Mouse (Mus musculus) left cerebral cortex, adult 18-20 months (tissue): ENCODE results near the gene Bri3. TPM values are rescaled to one million over a fixed set of nuclear protein-coding genes. Genes with fewer than 3 reads are reported as not detected.

Source experiments
- DNase-seq, 2 experiments: peaks; one replicate each; pipeline ENCODE4 v3.0.0; 2021 to 2022; ENCODE audit warnings: low spot score in 2 of 2, mixed read lengths in 1 of 2
- long read RNA-seq, 2 experiments: library from polyadenylated mRNA; stranded (forward); transcript quantifications; one replicate each; pipeline ENCODE4 v2.0.0; 2021
- total RNA-seq, 2 experiments: library from RNA; stranded (reverse); gene quantifications; 2 replicates each; pipeline ENCODE4 v1.2.3; 2021

The Bri3 gene
- total RNA-seq: 10 to 100 TPM; 67.8 to 73.6 TPM
- long read RNA-seq, experiment 1, transcript Bri3-201 (3 exons, 955 nt): major isoform, 19 of 22 reads
- long read RNA-seq, experiment 1, partial matches to known transcripts: 1 of 22 reads
- long read RNA-seq, experiment 1, other reads (novel, unspliced or antisense): 2 of 22 reads
- long read RNA-seq, experiment 2, transcript Bri3-201 (3 exons, 955 nt): major isoform, 10 of 14 reads
- long read RNA-seq, experiment 2, partial matches to known transcripts: 0 of 14 reads
- long read RNA-seq, experiment 2, other reads (novel, unspliced or antisense): 4 of 14 reads

DNA sequence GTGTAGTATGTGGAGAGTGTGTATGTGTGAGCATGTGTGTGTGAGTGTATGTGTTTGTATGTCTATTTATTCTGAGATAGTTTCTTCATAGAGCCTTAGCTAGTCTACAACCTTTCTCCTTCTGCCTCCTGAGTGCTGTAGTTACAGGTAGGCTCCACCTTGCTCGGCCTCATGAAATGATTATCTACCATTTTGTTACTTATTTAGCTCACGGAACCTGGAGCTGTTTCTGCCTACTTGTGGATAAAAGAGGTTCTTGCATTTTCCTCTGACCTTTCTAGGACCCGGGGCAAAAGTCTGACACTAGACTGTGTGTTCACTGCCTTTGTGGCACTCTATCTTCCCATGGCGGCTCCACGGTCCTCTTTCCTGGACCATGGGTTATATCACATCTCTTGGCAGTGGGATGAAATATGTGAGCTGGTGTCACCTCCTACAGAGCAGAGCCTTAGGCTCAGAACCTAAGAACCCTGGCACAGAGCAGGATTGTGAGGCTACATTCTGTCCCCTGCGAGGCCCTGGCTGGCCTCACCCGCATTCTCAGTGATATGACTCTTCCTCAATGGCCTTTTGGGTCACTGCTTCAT is at the start of gene Bri3:
TSS of gene Bri3 (plus strand) at position 537 of the 587 bp plus-strand sequence.
- no peak for DNase-seq

DNA sequence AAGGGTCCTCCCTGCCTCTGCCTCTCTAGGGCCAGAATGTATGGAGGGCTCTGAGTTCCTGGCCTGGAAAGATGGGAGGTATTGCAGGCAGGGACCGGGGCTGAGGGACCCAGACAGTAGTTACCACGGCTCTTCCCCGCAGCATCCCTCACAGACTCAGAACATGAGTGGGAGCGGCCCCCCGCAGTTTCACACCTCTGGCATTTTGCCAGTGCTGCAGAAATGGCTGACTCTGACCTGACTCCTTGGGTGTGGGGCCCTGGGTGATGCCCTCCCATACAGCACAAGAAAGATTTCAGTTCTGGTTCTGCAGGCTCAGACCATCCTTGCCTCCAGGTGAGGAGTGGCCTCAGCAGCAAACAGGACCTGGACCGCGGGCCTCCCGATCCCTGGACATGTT is 48.7 kb upstream of the Bri3 start:
- DNase-seq: no peak

DNA sequence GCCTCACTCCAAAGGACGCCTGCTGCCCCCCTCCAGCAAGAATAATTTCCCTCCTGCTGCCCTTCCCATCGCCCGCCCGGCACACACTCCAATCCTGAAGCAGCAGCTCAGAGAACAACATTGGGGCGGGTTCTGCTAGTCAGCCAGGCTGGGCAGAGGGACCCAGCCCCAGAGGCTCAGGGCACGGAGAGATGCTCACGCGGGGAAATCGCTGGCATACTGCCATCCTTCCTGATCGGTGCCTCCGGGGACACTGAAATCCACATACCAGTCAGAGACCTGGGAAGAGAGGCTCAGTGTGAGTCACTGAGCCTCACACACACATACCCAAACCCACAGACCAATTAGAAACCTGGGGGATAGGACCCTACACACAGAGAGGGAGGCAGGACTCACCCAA is 43.6 kb upstream of the Bri3 start:
- no peak for DNase-seq

DNA sequence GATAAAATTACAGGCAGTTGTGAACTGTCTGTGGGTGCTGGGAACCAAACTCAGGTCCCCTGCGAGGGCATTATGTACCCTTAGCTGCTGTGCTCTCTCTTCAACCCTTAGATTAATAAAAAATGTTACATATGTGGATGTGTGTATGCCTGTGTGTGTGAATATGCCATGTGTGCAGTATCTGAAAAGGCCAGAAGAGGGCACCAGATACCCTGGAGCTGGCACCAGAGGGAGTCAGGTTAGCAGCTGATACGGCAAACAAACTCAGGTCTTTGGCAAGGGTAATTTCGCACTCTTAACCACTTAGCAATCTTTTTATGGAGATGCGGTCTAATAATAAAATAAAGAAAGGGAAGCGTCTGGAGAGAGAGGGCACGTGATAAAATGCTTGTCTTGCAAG is 41.8 kb upstream of the Bri3 start:
- DNase-seq: no peak

DNA sequence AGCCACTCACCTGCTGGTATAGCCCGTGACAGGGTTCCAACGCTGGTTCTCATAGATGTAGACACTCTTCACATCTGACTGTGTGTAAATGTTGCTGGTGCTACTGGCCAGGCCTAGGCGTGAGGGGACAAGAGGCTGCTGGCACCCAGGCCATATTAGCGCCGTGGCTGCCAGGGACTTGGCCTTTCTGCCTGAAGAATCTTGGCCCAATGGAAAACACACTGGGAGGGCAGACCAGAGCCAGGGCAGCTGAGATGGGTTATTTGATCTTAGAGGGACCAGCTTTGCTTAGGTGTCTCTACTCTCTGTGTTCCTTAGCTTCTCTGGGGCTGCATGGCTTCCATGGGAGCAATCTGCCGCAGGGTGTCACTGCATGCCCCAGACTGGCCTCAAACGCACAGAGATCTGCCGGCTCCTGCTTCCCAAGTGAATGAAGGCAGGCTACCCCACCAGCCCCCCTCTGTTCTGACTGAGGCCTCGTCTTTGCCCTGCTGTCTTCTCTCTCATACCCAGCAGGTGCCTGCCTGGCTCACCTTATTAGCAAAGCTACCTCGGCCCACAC is 40.8 kb upstream of the Bri3 start:
- no peak for DNase-seq

DNA sequence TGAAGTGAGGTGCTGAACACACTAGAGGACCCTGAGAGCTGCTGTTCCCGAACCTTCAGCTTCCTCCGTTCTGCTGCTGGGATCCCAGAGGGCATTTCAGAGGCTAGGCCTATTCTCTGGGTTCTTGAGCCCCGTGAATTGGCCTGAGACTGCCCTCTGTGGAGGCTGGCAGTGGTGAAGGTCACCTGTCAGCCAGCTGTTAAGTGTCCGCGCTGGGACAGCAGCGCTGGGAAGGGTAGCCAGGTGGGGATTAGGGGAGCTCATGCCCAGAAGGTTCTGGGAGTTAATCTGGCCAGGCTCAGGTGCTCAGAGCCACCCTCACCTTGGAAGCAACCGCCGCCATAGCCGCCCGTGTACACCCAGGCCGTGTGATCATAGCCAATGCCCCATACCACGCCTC is 39.9 kb upstream of the Bri3 start:
- DNase-seq: no peak

DNA sequence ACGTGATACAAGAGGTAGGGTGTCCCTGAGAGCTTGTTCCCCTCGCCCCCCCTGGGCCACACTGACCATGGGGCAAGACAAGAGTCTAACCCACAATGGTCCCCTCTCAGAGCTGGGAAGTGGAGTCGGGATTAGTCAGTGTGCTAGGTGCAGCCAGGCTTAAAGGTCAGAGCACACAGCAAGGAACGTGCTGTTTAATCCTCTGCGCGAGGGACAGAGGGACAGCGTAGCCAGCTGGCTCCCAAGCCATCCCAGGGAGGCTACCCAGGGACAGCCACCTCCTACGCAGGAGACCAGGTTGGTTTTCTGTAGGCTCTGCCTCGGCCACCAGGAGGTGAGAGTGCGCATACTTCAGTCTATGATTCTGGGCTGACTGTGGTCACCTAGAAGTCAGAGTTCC is 39.3 kb upstream of the Bri3 start:
- DNase-seq: no peak

DNA sequence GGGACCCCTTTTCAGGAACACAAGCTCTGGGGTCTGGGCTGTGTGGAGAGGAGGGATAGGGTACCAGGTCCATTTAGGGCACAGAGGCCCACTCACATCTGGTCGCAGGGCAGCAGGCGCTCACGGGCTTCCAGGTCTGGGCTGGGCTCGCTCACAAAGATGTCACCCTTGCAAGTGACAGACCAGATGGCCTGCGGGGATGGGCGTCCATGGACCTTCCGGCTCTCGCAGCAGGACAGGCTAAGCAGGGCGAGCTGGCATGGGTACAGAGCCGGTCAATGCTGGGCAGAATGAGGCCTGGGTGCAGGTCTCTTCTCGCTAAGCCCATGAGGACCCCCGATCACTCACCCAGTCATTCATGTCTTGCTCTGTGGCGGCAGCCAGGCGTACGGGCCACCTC is 38.2 kb upstream of the Bri3 start:
- DNase-seq: no peak

DNA sequence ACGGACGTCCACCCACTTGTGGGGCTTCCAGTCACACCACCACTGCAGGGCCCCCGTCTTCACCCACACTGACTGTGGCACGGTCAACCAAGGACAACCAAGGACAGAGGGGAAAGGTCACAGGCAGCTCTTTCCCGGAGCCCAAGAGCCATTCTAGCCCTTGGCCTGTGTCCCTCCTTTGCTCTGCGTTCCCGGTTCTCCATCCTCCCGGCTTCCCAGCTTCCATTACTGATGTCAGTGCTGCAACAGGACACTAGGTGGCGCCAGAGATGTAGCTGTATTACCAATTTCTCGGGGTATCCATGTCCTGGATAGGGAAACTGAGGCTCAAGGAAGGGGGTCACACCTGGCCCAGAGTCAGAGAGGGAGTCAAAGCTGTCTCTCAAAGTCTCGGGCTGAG is 36.8 kb upstream of the Bri3 start:
- peak; percentile 59 to 68 for DNase-seq

DNA sequence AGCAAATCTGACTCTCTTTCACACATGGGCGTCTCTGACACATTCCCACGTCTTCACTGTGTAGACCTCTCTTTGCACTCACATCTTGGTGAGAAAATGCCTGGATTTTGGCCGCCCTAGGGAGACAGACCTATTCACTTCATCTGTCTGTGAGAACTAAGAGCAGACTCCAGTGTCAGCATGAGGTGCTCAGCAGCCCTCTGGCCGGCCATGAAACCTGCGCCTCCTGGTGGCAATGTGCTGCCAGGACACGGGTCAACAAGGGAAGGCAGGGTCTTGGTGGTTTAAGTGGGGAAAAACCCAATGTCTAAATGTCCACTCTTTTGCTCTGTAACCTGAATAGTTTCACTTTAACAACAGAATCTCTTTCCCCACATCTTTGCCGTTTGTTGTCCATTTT is 29.8 kb upstream of the Bri3 start:
- DNase-seq: peak in 1 of 2 experiments; percentile 61

DNA sequence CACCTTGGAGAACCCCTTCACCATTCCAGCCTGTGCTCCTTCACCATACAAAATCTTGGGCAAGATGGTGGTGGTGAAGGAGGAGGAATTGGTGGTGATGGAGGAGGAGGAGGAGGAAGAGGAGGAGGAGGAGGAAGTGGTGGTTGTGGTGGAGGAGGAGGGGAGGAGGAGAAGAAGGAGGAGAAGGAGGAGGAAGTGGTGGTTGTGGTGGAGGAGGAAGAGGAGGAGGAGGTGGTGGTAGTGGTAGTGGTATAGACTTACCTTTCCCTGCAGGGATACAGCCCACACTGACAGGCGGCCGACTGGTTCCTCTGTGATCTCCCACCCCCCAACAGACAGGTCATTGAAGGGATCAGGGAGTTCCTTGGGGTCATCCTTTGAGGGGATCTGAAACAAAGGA is 28.2 kb upstream of the Bri3 start:
- no peak for DNase-seq

DNA sequence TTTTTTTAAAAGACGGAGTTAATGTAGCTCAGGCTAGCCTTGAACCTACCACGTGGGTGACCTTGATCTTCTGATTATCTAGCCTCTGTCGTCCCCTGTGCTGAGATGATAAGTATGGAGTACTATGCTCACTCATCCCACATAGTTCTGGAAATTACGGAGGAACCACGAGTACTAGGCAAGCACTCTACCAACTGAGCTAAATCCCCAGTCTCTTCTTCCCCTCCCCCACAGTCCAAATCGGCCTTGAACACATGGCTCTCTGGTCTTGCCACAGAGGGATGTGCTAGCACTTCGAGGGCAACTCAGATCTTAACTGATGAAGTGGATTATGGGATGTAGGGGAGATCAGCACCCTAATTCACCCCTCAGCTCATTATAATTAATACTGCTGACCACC is 26.2 kb upstream of the Bri3 start:
- no peak for DNase-seq

DNA sequence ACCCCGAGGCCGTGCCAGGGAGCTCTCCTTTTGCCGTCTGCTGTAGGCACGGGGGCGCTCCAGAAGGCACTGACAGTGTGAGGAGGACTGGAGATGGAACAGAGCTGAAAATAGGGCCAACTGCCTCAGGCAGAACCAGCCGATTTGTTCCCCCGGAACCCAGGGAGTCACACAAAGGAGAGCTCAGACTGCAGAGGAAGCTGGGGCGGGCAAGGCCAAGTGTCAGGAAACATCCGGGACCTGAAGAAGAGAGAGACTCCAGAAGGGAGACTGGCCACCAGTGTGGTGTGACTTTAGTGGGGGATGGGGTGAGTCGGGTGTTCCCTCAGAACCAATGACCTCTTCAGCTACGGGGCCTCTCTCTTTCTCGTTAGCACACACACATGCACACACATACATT is 24.9 kb upstream of the Bri3 start:
- no peak for DNase-seq

DNA sequence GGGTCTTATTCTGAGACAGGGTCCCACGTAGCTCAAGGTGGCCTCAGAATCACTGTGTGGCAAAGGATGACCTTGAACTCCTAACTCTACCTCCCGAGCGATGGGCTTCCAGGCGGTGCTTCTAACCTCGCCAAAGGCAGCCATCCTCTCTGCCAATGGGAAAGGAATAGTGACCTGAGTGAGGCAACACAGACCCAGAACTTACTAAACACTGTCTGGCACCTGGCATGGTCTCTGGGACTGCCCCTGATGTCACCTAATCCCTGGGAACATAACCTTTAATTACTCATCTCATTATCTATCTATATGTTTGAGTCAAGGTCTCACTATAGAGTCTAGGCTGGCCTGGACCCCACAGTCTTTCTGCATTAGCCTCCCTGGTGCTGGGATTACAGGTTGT is 24.3 kb upstream of the Bri3 start:
- no peak for DNase-seq

DNA sequence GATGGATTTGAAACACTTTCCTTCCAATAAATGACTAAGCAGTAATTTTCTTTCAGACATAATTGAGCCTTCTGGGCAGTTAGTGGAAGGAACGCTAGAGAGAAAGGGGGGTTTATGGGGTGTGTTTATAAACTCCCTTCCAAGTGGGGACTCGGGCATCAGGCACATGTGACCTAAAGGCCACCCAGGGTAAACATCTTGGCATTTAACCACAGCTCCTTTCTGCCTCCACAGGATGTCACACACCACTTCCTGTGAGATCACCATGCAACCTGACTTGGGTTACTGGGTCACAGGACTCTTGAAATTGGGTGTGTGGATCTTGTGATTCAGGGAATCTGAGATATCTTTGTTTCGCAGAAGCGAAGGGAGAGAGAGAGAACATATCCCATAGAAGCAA is 22.9 kb upstream of the Bri3 start:
- no peak for DNase-seq

DNA sequence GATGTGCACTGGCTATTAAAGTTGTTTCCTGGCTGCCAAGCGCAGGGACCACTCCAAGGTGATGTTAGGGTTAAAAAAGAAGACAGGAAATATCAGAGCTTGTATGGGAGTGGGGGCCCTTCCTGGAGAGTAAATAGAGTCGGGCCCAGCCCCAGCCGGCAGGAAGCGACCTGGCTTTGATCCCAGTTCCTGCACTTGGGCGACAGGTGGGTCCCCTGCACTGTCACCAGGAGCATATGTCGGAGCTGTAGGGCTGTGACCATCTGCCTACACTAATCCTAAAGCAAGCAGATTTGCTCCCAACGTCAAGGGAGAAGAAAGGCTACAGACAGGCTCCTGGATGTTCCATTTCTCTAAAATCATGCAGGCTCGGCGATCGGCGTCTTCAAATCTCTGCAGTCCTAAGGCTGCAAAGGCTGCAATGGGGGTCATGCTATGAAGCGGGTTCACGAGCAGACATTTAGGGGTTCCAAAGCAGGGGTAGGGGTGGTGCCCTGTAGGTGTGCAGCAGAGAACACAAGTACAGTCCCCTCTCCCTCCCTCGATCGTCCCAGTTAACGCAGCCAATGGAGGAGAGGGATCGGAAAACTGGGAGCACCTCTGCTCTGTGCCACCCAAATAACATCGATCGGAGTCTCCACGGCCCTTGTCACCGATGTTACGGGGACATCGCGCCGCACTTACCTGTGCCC is 21.3 kb upstream of the Bri3 start:
- DNase-seq: peak in 1 of 2 experiments; percentile 24

DNA sequence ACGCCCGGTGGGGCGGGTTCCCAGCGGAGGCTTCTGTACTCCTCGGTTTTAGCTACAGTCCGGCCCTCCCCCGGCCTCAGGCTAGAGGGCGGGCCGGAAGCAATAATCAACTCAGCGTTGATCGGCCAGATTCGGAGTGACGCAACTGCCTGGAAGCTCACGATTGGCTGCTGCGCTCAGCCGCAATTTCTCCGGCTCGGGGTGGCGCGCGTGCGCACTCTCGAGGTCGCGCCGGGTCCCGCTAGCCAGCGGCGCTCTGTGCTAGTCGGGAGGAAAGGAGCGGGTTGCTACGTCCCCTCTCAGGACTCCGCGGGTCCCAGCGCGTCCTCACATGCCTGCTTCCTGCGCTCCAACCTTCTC is 20.8 kb upstream of the Bri3 start, which contains the start of gene Tecpr1:
TSS of gene Tecpr1 (minus strand) at position 113 of the 360 bp plus-strand sequence.
- peak; percentile 93 to 97 for DNase-seq

DNA sequence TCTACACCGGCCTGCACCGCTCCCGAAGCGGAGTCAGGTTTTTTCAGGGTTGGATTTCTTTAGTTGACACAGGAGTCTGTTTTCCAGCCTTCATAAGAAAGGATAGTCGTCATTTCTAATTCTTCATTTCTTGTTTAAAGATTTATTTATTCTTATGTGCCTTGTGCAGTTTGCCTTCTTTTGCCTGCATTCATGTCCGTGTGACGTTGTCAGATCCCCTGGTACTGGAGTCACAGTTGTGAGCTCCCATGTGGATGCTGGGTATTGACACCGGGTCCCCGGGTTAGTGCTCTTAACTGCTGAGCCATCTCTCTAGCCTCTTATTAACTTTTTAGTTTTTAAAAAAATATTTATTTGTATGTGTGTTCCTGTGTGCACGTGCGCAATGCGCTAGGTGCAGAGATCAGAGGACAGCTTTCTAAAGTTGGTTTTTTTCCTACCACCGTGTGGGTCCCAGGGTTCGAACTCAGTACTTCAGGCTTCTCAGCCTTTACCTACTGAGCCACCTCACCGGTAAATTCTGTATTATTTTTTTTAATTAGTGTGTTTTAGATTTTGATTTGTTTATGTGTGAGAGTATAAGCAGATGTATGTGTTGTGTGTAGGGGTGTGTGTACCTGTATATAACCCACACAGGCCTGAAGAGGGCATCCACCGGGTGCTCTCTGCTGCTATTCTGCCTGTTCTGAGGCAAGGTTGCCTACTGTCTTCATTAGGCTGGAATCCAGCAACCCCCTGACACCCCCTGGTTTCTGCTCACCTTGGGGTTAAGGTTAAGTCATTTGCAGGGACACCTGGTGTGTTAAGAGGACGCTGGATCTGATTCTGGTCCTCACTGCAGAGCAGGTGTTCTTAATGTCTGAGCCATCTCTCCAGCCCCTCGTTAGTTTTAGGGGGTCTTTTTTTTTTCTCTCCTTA is 20.1 kb upstream of the Bri3 start:
- no peak for DNase-seq

DNA sequence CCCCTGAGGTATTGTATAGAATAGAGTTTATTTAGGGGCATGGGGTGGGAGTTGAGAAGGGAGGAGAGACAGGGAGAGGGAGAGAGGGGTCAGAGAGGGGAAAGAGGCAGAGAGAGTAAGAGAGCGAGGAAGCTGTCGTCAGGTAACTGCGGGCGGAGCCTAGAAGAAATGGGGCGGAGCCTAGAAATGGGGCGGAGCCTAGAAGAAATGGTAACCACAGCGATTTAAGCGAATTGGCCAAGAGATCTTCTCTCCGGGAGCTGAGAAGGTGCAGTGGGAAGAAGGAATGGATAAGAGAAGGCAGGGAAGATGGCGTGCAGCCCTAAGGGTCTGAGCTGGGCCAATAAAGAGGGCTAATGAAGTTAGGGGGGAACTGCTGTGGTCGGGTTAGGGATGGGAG is 18.0 kb upstream of the Bri3 start:
- DNase-seq: no peak

DNA sequence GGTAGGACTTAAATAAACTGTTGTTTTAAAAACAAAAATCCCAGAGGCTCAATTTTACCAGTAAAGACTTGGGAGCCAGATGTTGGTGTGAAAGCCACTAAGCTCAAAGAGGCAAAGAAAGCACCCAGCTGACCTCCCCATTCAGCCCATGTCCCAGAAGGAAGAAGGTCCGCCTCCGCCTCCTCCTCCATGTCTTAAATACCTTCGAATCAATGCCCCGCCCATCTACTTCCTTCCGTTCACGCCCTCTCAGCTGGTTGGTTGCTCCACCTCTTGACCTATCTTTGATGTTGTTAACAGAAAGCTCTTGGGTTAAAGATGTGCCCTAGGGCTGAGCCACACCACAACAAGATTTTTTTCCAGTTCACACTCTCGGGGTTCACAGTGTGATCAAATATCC is 14.0 kb upstream of the Bri3 start:
- no peak for DNase-seq

DNA sequence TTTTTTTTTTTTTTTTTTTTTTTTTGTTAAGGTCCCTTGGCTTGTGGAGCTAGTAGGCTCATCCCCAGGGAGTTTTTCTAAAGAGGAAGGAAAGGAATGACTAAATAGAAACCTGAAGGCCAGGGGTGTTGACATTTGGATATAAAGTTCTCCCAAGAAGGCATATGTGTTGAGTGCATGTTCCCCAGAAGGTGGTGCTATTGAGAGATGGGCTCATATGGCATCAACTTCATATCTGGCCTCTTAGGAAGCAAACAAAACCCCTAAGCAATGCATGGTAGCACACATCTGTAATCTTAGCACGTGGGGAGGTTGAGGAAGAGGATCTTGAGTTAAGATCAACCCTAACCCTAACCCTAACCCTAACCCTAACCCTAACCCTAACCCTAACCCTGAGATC is 12.8 kb upstream of the Bri3 start:
- no peak for DNase-seq
